Mouse (Mus musculus) neural tube, embryonic 12.5 days (tissue): ENCODE results near the gene Cdk16. TPM values are rescaled to one million over a fixed set of nuclear protein-coding genes. Genes with fewer than 3 reads are reported as not detected.

Experiments
- ATAC-seq: fragments of 200-750 bp; cut with Nextera tagmentation; 2 replicates; pipeline ENCODE4 v1.8.0; 2017; ENCODE audit warnings: low read depth, mild to moderate bottlenecking, moderate TSS enrichment, moderate library complexity; ENCODE audit not compliant: low FRiP score
- H3K27ac ChIP-seq: fragments of 300-500 bp; sonication (generic); 2 replicates; pipeline ENCODE4 v1.5.1; 2016
- H3K27me3 ChIP-seq: fragments of 300-500 bp; sonication (generic); replicated peaks from 2 replicates; pipeline ENCODE4 v1.6.1; 2016; ENCODE audit warnings: mild to moderate bottlenecking
- H3K36me3 ChIP-seq: fragments of 300-500 bp; sonication (generic); 2 replicates; pipeline ENCODE4 v1.6.1; 2016; ENCODE audit warnings: mild to moderate bottlenecking
- H3K4me1 ChIP-seq: fragments of 300-500 bp; sonication (generic); 2 replicates; pipeline ENCODE4 v1.6.1; 2016
- H3K4me2 ChIP-seq: fragments of 300-500 bp; sonication (generic); replicated peaks from 2 replicates; pipeline ENCODE4 v1.6.1; 2016; ENCODE audit warnings: mild to moderate bottlenecking
- H3K4me3 ChIP-seq: fragments of 300-500 bp; sonication (generic); 2 replicates; pipeline ENCODE4 v1.5.1; 2016
- H3K9ac ChIP-seq: fragments of 300-500 bp; sonication (generic); 2 replicates; pipeline ENCODE4 v1.6.1; 2016; ENCODE audit warnings: mild to moderate bottlenecking
- H3K9me3 ChIP-seq: fragments of 300-500 bp; sonication (generic); 2 replicates; pipeline ENCODE4 v1.6.1; 2016; ENCODE audit warnings: mild to moderate bottlenecking
- WGBS: fragments of 180-500 bp; shearing (Covaris S2); methylation state at CpG from one replicate; pipeline ENCODE4 v1.1.7; 2016; 5-methylcytosine and 5-hydroxymethylcytosine counted together
- polyA plus RNA-seq: library from polyadenylated mRNA; unstranded; fragments of >200 nt; fragmentation: Nextera tagmentation; extraction: Ambion mirVana; gene quantifications from 2 replicates; pipeline ENCODE4 v1.2.1, GENCODE M21; 2016

Gene Cdk16
- polyA plus RNA-seq: 160 and 180 TPM in 2 replicates

DNA sequence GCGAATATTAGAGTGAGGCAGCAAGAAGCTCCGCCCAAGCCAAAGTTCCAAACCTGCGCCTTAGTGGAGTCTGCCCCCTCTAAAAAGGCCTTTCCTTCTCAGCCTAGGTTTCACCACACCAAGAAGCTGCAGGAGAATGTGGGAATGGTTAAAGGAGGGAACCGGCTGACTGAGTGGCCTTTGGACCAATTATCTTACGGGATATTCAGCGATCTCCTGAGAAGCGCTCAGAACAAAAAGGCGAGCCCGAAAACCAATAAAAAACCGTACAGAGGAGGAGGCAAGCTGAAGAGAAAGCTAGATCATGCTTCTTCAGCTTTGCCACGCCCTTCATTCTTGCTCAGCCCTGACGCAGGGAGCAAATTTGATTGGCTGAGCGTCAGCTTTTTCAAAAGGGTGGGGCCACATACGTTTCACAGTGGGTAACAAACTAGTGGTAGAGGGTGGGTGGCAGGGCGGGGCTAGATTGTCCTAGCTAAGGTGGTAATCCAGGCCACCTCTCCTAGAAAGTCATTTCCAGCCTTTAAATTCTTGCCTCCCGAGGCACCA lies at the start of gene Cdk16:
Gene Cdk16, plus strand, starts transcription at position 436 of the 549 bp plus-strand sequence.
- Histone ChIP-seq H3K4me2 (peak within 1 kb of the TSS; percentile 65), H3K36me3 (peaks cover 7% of the 10 kb centered on the region; the same call in 1 of the 2 replicates), H3K9ac (peak within 1 kb of the TSS; percentile 77), H3K4me1 (peaks cover 4% of the 10 kb centered on the region), H3K27me3 (no peaks in the 10 kb centered on the region), H3K9me3 (no peaks in the 10 kb centered on the region), H3K27ac (peak within 1 kb of the TSS; percentile 89), H3K4me3 (peak within 1 kb of the TSS; percentile 65)
- WGBS: 15% methylated on average over 16 of the region's 16 CpGs
- peak; percentile 92 for ATAC-seq

DNA sequence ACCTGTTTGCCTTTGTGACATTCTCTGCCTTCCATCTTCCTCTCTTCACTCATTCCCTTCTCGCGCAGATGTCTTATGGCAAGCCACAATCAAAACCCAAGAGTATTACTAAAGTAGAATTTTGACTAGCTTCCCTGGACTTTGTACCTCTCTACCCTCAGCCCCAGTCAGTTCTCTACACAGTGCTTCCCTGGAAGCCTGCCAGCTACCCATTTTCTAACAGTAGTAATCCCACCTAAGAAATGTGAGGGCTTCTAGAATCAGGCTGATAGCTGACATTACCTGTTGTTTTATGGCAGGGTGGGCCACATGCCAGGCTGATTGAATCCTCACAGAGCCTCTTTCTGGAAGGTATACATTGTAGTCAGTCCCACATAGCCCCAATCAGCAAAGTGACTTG lies 49.6 kb upstream of the Cdk16 start:
- no peak overlapping the region for H3K27ac ChIP-seq
- peaks cover 67% of the 10 kb centered on the region for H3K36me3 ChIP-seq
- WGBS: 98% methylated on average over 2 of the region's 2 CpGs
- no peaks in the 10 kb centered on the region for H3K9me3 ChIP-seq
- H3K4me2 ChIP-seq: no peak overlapping the region
- H3K9ac ChIP-seq: no peak overlapping the region
- no peak for ATAC-seq
- H3K4me3 ChIP-seq: no peak overlapping the region
- H3K4me1 ChIP-seq: no peaks in the 10 kb centered on the region
- H3K27me3 ChIP-seq: no peaks in the 10 kb centered on the region

DNA sequence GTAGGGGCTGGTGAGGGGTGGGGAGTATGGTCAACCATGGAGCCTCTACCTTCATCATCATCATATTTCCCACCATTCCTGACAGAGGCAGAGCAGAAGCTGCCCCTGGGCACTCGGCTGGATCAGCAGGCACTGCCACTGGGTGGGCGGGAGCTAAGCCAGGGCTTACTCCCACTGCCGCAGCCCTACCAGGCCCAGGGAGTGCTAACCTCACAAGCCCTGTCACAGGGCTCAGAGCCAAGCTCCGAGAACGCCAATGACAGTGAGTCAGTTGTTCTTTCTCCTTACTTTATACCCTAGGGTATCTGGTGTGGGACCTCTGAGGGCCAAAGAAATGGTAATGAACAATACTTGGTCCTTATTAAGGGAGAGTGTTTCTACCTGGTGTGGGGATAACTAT lies 43.0 kb upstream of the Cdk16 start:
- Histone ChIP-seq H3K4me3 (no peak overlapping the region), H3K4me2 (no peak overlapping the region), H3K36me3 (peaks cover 74% of the 10 kb centered on the region), H3K27me3 (no peaks in the 10 kb centered on the region), H3K27ac (no peak overlapping the region), H3K9ac (no peak overlapping the region), H3K9me3 (no peaks in the 10 kb centered on the region), H3K4me1 (no peaks in the 10 kb centered on the region)
- WGBS: 91% methylated on average over 5 of the region's 5 CpGs
- no peak for ATAC-seq

DNA sequence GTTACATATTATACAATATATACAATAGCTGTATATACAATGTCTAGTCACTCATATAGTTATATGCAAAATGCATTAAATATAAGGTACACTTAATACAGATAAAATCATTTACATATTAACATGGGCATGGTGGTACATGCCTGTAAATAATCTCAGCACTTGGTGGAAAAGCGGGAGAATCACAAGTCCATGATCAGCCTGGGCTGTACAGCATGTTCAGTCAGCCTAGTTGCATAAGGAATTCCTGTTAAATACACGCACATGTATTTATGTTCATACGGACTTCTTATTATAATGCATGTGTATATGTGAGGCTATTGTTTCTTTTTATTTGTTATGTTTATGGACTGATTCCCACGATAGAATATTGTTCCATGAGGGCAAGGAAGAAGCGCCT lies 30.2 kb upstream of the Cdk16 start:
- Histone ChIP-seq H3K9ac (no peak overlapping the region), H3K4me2 (peak overlapping the region; percentile 72; the same call in 1 of the 2 replicates), H3K27ac (no peak overlapping the region), H3K9me3 (no peaks in the 10 kb centered on the region), H3K36me3 (no peaks in the 10 kb centered on the region), H3K27me3 (no peaks in the 10 kb centered on the region), H3K4me3 (no peak overlapping the region), H3K4me1 (no peaks in the 10 kb centered on the region)
- WGBS: 34% methylated on average over 5 of the region's 5 CpGs
- ATAC-seq: no peak

DNA sequence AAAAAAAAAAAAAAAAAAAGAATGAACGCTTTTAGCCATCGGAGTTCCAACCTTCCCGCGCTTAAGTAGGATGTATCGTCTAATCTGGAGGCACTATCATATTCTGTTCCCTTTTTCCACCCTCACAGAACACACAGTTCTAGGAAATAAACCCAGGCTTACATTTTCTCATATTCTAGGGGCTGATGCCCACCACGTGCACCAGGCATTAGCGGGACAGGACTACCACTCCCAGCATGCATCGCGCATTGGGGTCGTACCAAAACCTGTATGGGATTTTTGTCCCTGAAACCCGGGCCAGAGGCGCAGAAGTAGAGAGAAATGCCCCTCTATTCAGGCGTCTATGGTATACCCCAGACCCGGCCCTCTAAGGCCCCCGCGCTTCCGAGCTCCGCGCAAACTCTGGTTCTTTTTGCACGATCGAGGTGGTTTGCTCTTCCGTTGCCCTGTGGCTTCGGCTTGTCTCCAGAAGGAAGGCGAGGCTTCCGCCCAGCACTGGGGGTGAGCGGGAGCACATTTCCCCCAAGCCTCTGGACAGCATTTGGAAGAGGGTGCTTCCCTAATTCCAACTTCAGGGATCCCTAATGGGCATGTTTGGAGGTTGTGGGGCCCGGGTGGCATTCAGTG lies 29.6 kb upstream of the Cdk16 start, which contains the start of gene Uba1:
Gene Uba1, plus strand, starts transcription at position 301 of the 627 bp plus-strand sequence.
- Histone ChIP-seq H3K27ac (no peak within 1 kb of the TSS), H3K36me3 (no peaks in the 10 kb centered on the region), H3K9ac (peak within 1 kb of the TSS; percentile 42; the same call in 1 of the 2 replicates), H3K9me3 (no peaks in the 10 kb centered on the region), H3K4me2 (peak within 1 kb of the TSS; percentile 72), H3K4me1 (no peaks in the 10 kb centered on the region), H3K4me3 (peak within 1 kb of the TSS; percentile 42), H3K27me3 (no peaks in the 10 kb centered on the region)
- ATAC-seq: peak; percentile 75
- WGBS: 14% methylated on average over 27 of the region's 27 CpGs

DNA sequence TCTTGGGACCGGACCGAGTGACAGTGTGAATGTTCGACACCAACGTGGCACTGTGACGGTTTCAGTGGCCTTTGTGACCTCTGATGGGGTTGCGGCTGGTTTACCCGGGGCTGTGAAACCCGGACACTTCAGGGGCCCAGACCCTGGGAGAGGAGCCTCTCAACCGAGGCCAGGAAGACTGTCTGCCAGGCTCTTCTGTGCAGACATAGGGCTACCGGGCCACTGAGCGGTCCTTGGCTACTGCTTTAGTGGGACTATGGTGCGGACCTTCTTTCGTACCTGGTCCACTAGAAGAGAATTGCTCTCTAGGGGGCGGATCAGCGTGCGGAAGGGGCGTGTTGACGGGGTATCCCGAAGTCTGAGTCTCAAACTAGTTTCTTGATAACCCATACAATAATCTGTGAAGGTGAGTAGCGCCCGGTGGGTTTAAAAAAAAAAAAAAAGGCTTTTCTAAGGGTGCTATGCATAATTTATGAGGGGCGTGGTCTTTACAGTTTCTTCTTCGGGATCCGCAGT lies 28.8 kb upstream of the Cdk16 start:
- no peaks in the 10 kb centered on the region for H3K9me3 ChIP-seq
- peak overlapping the region; percentile 42 for H3K4me3 ChIP-seq
- H3K27ac ChIP-seq: no peak overlapping the region
- H3K27me3 ChIP-seq: no peaks in the 10 kb centered on the region
- WGBS: 12% methylated on average over 24 of the region's 24 CpGs
- H3K36me3 ChIP-seq: no peaks in the 10 kb centered on the region
- H3K9ac ChIP-seq: 0 out of 2 replicates have a peak overlapping the region, but pooled peaks have one; percentile 42
- ATAC-seq: no peak
- H3K4me1 ChIP-seq: no peaks in the 10 kb centered on the region
- H3K4me2 ChIP-seq: peak overlapping the region; percentile 72

DNA sequence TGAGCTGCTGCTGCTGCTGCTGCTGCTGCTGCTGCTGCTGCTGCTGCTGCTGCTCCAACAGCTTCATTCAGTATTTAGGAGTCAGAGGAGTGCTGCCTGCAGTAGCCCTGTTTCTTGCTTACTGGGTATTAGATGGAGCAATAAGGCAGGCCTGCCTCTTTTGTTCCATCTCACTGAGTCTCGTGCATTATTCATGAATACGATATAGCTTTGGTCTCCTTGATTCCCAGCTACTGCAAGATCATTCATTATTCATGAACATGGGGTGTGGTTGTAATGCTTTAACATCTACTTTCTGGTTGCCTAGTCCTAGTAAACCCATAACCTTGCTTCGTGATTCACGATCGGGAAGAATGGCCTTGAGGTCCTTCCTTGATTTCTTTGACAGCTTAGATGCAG lies 25.4 kb upstream of the Cdk16 start:
- H3K4me2 ChIP-seq: peak overlapping the region; percentile 18; the same call in 1 of the 2 replicates
- peak; percentile 78 for ATAC-seq
- H3K4me1 ChIP-seq: peaks cover 4% of the 10 kb centered on the region; the same call in 1 of the 2 replicates
- no peaks in the 10 kb centered on the region for H3K9me3 ChIP-seq
- no peak overlapping the region for H3K9ac ChIP-seq
- no peak overlapping the region; the same call in 1 of the 2 replicates for H3K4me3 ChIP-seq
- H3K36me3 ChIP-seq: peaks cover 4% of the 10 kb centered on the region; the same call in 1 of the 2 replicates
- 31% methylated on average over 5 of the region's 5 CpGs for WGBS
- H3K27me3 ChIP-seq: no peaks in the 10 kb centered on the region
- H3K27ac ChIP-seq: peak overlapping the region; percentile 74

DNA sequence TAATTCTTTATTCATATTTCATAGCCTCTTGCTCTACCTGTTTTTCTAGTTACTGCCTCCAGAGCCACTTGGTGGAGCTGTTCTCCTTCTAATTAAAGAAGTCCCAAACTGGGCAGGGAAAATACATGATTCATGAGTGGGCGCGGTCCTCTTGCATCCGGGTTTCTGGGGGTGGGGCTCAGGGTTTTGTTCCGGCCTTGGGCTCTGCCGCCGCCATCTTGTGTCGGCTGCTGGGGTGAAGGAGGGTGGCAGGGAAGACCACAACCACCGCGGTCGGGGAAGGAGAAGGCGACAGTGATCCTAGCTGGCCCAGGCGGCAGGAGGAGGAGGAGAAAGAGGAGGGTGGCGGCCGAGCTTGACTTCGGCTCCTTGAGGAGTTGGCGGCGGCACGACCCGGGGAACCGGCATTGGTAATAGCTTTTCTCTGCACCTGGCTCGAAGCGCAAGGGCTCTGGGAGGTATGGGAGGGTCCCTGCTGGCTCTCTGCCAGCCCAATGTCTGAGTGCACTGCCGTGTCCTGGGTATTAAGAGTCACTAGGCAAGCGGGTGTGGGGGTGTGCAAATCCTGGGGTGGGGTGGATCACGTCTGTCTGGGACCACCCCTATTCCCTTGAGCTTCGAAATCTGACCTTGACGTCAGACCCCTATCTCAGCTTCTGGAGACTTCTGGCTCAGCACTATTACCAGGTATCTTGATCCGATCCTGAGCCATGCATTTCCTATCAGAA lies 24.9 kb upstream of the Cdk16 start:
- peak overlapping the region; percentile 58 for H3K4me3 ChIP-seq
- no peaks in the 10 kb centered on the region for H3K9me3 ChIP-seq
- H3K4me1 ChIP-seq: peaks cover 4% of the 10 kb centered on the region; the same call in 1 of the 2 replicates
- H3K9ac ChIP-seq: peak overlapping the region; percentile 67
- peak overlapping the region; percentile 68 for H3K27ac ChIP-seq
- no peaks in the 10 kb centered on the region for H3K27me3 ChIP-seq
- WGBS: 18% methylated on average over 28 of the region's 28 CpGs
- peaks cover 4% of the 10 kb centered on the region; the same call in 1 of the 2 replicates for H3K36me3 ChIP-seq
- peak; percentile 88 for ATAC-seq
- H3K4me2 ChIP-seq: peak overlapping the region; percentile 59

DNA sequence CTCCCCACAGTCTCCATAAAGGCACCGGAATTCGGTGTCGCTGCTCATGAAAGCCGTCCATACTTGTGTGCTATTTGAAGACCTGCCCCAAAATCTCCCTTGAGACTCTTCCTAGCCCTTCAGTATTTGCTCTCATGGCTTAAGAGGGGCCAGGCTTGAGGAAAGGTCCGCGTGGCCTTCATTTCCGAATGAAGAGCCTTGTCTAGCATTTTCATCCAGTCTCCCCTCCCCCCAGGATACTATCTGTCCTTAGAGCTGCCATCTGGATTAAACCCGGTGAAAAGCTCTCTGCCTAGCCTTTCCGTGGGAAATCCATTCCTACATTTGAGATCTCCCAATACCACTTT lies 24.3 kb upstream of the Cdk16 start:
- no peaks in the 10 kb centered on the region for H3K27me3 ChIP-seq
- 14% methylated on average over 9 of the region's 9 CpGs for WGBS
- H3K4me1 ChIP-seq: peaks cover 4% of the 10 kb centered on the region; the same call in 1 of the 2 replicates
- no peaks in the 10 kb centered on the region for H3K9me3 ChIP-seq
- peak overlapping the region; percentile 59 for H3K4me2 ChIP-seq
- H3K4me3 ChIP-seq: peak overlapping the region; percentile 58
- H3K36me3 ChIP-seq: peaks cover 5% of the 10 kb centered on the region; the same call in 1 of the 2 replicates
- H3K27ac ChIP-seq: no peak overlapping the region
- peak overlapping the region; percentile 67 for H3K9ac ChIP-seq
- ATAC-seq: 0 out of 2 replicates have a peak, but pooled peaks have one; percentile 0

DNA sequence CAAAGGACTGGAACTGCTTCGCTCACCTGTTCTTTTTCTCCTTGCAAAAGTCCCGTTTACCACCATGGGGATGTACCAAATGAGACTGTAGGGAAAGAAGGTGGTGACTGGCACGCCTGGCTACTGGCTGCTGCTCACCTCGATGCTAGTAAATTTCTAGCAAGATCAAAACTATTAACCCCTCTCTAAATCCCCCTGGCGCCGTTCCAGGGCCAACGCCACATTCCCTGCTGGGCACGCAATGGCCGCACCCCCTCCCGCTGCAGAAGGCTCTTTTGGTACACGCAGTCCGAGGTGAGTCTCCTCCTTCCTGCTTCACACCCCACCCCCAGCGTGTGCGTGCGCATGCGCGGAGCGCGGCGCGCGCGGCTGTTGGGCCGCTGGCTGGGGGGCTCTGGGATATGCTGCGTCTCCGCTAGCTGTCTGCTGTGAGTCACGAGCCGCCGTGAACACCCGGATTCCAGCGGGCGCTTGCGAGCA lies 354 bp downstream of the Cdk16 start:
- Histone ChIP-seq H3K27me3 (no peaks in the 10 kb centered on the region), H3K4me1 (peaks cover 4% of the 10 kb centered on the region), H3K27ac (peak overlapping the region; percentile 89), H3K36me3 (peaks cover 3% of the 10 kb centered on the region; the same call in 1 of the 2 replicates), H3K4me2 (peak overlapping the region; percentile 65), H3K9me3 (no peaks in the 10 kb centered on the region), H3K9ac (peak overlapping the region; percentile 77), H3K4me3 (peak overlapping the region; percentile 65)
- ATAC-seq: peak; percentile 93
- 18% methylated on average over 33 of the region's 33 CpGs for WGBS

DNA sequence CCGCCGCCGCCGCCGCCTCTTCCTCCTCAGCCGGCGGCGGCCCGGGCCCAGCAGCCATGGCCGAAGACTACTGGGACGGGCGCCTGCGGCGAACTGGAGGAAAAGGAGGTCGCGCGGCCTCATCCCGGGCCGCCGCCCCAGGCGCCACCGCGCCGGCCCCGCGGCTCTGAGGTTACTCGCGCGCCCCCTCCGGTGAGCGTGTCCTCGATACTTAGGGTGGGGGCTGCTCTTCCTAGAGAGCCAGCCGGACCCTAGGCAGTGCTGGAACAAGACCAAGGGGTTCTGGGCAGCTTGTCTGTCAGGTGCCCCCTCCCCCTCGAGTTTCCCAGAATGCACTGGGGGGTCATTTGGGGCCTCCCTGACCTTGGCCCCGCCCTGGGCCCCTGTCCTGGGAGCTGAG lies 861 bp downstream of the Cdk16 start:
- peak; percentile 67 for ATAC-seq

DNA sequence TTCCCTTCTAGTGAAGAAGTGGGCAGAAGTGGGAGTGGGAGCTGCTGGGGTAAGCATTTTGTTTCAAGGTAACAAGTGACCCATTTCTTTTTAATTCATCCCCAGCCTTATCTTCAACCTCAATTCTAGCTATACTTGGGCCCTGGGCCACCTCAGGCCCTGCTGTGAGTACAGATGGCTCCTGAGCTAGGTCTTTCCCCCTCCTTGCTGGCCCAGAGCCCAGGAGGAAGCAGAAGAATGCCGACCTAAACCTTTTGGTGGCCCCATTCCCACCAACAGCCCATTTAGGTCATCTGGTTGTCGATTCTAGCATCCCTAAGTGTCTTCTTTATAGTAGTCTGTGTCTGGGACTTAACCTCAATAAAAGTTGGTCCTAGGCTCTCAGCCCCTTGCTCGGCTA lies 3.8 kb downstream of the Cdk16 start:
- 90% methylated on average over 3 of the region's 3 CpGs for WGBS
- Histone ChIP-seq H3K27ac (no peak overlapping the region), H3K4me2 (no peak overlapping the region), H3K36me3 (peaks cover 30% of the 10 kb centered on the region), H3K9me3 (no peaks in the 10 kb centered on the region), H3K9ac (no peak overlapping the region), H3K4me1 (peaks cover 4% of the 10 kb centered on the region), H3K27me3 (no peaks in the 10 kb centered on the region), H3K4me3 (no peak overlapping the region)
- ATAC-seq: no peak

More for the DNA sequence above, 861 bp downstream of the Cdk16 start:
- Histone ChIP-seq H3K4me3 (peak overlapping the region; percentile 65), H3K27ac (peak overlapping the region; percentile 89), H3K36me3 (peaks cover 7% of the 10 kb centered on the region), H3K4me1 (peaks cover 4% of the 10 kb centered on the region), H3K9ac (peak overlapping the region; percentile 77), H3K4me2 (peak overlapping the region; percentile 65), H3K9me3 (no peaks in the 10 kb centered on the region), H3K27me3 (no peaks in the 10 kb centered on the region)
- 14% methylated on average over 24 of the region's 35 CpGs for WGBS
